Mouse (Mus musculus) E14TG2a.4 (cell line): ENCODE measurements around the gene Gm17087.

ENCODE experiments used
- H3K27me3 ChIP-seq: 2 replicates; pipeline ENCODE4 v1.6.1; 2014; ENCODE audit warnings: low read length, control low read depth; ENCODE audit not compliant: insufficient read depth
- H3K36me3 ChIP-seq: 2 replicates; pipeline ENCODE4 v1.6.1; 2014; ENCODE audit warnings: low read length, control low read depth; ENCODE audit not compliant: insufficient read depth
- H3K4me1 ChIP-seq: replicated peaks from 2 replicates; pipeline ENCODE4 v1.6.1; 2014; ENCODE audit warnings: low read depth, low read length, control low read depth
- H3K4me3 ChIP-seq: replicated peaks from 2 replicates; pipeline ENCODE4 v1.5.1; 2014; ENCODE audit warnings: mild to moderate bottlenecking, low read length
- H3K9me3 ChIP-seq: 2 replicates; pipeline ENCODE4 v1.6.1; 2014; ENCODE audit warnings: low read length, control low read depth
- CTCF ChIP-seq: conservative IDR thresholded peaks from 2 replicates; pipeline ENCODE4 v1.5.1; 2014; ENCODE audit warnings: low read length
- NANOG ChIP-seq: IDR thresholded peaks from 2 replicates; pipeline ENCODE4 v1.6.1; 2014; ENCODE audit warnings: borderline replicate concordance, low read length, mixed read lengths
- POU5F1 ChIP-seq: IDR thresholded peaks from 2 replicates; pipeline ENCODE4 v1.6.1; 2014; ENCODE audit warnings: low read length, borderline replicate concordance

Gm17087 gene

GRCm38 (mm10) chr17:8516006-8516405, 50.7 kb downstream of the Gm17087 start:
- no peak for TF ChIP-seq POU5F1
- TF ChIP-seq CTCF: no peak
- TF ChIP-seq NANOG: no peak
- no peak overlapping the region for H3K4me3 ChIP-seq
- H3K9me3 ChIP-seq: peaks cover 13% of the 10 kb centered on the region
- no peaks in the 10 kb centered on the region for H3K36me3 ChIP-seq
- no peaks in the 10 kb centered on the region for H3K4me1 ChIP-seq
- peaks cover 36% of the 10 kb centered on the region for H3K27me3 ChIP-seq
